Mouse (Mus musculus) lung, postnatal 10 days (tissue): ENCODE measurements at regions not wholly inside any gene's neighbourhood (a gene's known extent, or its start where the extent isn't known, plus 50 kb on each side); places are given as distances from the start of the nearest gene placed in this dataset.

Experiments used
- DNase-seq: peaks from one replicate; pipeline ENCODE4 v3.0.0; 2021

- no peak for DNase-seq
Observed at GRCm38 (mm10) chr2:171670945-171671547, 372.2 kb downstream of the Cbln4 start.

- no peak for DNase-seq
Observed at GRCm38 (mm10) chr2:171668791-171669645, 374.2 kb downstream of the Cbln4 start.

GRCm38 (mm10) chr2:171662571-171662970 is 380.7 kb downstream of the Cbln4 start:
- no peak for DNase-seq

GRCm38 (mm10) chr2:171661896-171662511 is 381.3 kb downstream of the Cbln4 start:
- DNase-seq: no peak

- DNase-seq: no peak
Observed at GRCm38 (mm10) chr2:171657125-171657524, 386.1 kb downstream of the Cbln4 start.

- no peak for DNase-seq
Observed at GRCm38 (mm10) chr2:171641730-171642129, 401.5 kb downstream of the Cbln4 start.

- no peak for DNase-seq
Observed at GRCm38 (mm10) chr2:171640478-171640877, 402.8 kb downstream of the Cbln4 start.

GRCm38 (mm10) chr2:171638931-171639330 is 404.3 kb downstream of the Cbln4 start:
- no peak for DNase-seq

GRCm38 (mm10) chr2:171636837-171637236 is 406.4 kb downstream of the Cbln4 start:
- no peak for DNase-seq

- DNase-seq: peak; percentile 38
Observed at GRCm38 (mm10) chr2:171633355-171634097, 409.7 kb downstream of the Cbln4 start.

GRCm38 (mm10) chr2:171630101-171630715 is 413.1 kb downstream of the Cbln4 start:
- no peak for DNase-seq

- no peak for DNase-seq
Observed at GRCm38 (mm10) chr2:171628182-171628850, 414.9 kb downstream of the Cbln4 start.

- no peak for DNase-seq
Observed at GRCm38 (mm10) chr2:171620668-171621067, 422.6 kb downstream of the Cbln4 start.

- DNase-seq: no peak
Observed at GRCm38 (mm10) chr2:171620253-171620652, 423.0 kb downstream of the Cbln4 start.

- no peak for DNase-seq
Observed at GRCm38 (mm10) chr2:171618771-171619170, 424.5 kb downstream of the Cbln4 start.

- DNase-seq: no peak
Observed at GRCm38 (mm10) chr2:171618333-171618732, 424.9 kb downstream of the Cbln4 start.

GRCm38 (mm10) chr2:171615462-171615861 is 427.8 kb downstream of the Cbln4 start:
- DNase-seq: no peak

- no peak for DNase-seq
Observed at GRCm38 (mm10) chr2:171605064-171605463, 438.2 kb downstream of the Cbln4 start.

GRCm38 (mm10) chr2:171595240-171595639 is 448.0 kb downstream of the Cbln4 start:
- no peak for DNase-seq

- no peak for DNase-seq
Observed at GRCm38 (mm10) chr2:171593884-171594283, 449.4 kb downstream of the Cbln4 start.

GRCm38 (mm10) chr2:171592315-171592714 is 451.0 kb downstream of the Cbln4 start:
- DNase-seq: no peak

- no peak for DNase-seq
Observed at GRCm38 (mm10) chr2:171588158-171588557, 455.1 kb downstream of the Cbln4 start.
